8 mouse cellular contexts compared by ENCODE assay signal in genomic region chr14:8213803-8214224, GRCm38 (mm10). TPM values are rescaled to one million over a fixed set of nuclear protein-coding genes. Genes with fewer than 3 reads are reported as not detected.
DNase-seq lines count a peak whose midpoint lies in the region; ATAC-seq and TF ChIP-seq lines count a peak whose summit lies in the region.

TSS of gene Kctd6 (plus strand) at chr14:8214140.

- H3K27ac ChIP-seq in heart, embryonic 12.5 days (ENCODE audit: poor library complexity, severe bottlenecking) = peak within 1 kb of the TSS; percentile 92
- H3K27ac ChIP-seq in kidney, postnatal 0 days = peak within 1 kb of the TSS; percentile 97
- H3K27ac ChIP-seq in liver, embryonic 11.5 days (ENCODE audit: low read depth, low read length) = peak within 1 kb of the TSS; percentile 94
- peak within 1 kb of the TSS; percentile 63 for H3K27ac ChIP-seq in stomach, embryonic 14.5 days (ENCODE audit: low read length)

- H3K4me1 ChIP-seq in heart, embryonic 12.5 days (replicated peaks) = peaks cover 28% of the 10 kb centered on the region
- peaks cover 9% of the 10 kb centered on the region; the same call in 1 of the 2 replicates for H3K4me1 ChIP-seq in kidney, postnatal 0 days (replicated peaks; ENCODE audit: insufficient read depth, low read length)
- peaks cover 8% of the 10 kb centered on the region; the same call in 1 of the 2 replicates for H3K4me1 ChIP-seq in liver, embryonic 11.5 days (replicated peaks; ENCODE audit: control insufficient read depth, insufficient read depth, low read length)
- H3K4me1 ChIP-seq in stomach, embryonic 14.5 days (ENCODE audit: control insufficient read depth, insufficient read depth, low read length) = 0 out of 2 replicates have a peak, but pooled peaks cover 4% of the 10 kb centered on the region

- 3% methylated on average over 45 of the region's 49 CpGs for WGBS in heart, embryonic 12.5 days
- WGBS in kidney, postnatal 0 days = under 1% methylated on average over 46 of the region's 49 CpGs
- WGBS in liver, embryonic 11.5 days = 0% methylated on average over 33 of the region's 49 CpGs
- 0% methylated on average over 35 of the region's 49 CpGs for WGBS in stomach, embryonic 14.5 days

- peak within 1 kb of the TSS; percentile 74 for H3K4me3 ChIP-seq in heart, embryonic 12.5 days
- peak within 1 kb of the TSS; percentile 80 for H3K4me3 ChIP-seq in kidney, postnatal 0 days (replicated peaks; ENCODE audit: low read depth, low read length)
- H3K4me3 ChIP-seq in liver, embryonic 11.5 days (ENCODE audit: low read depth, low read length) = peak within 1 kb of the TSS; percentile 79
- H3K4me3 ChIP-seq in stomach, embryonic 14.5 days (ENCODE audit: low read depth, low read length) = peak within 1 kb of the TSS; percentile 70

- no peaks in the 10 kb centered on the region for H3K36me3 ChIP-seq in heart, embryonic 12.5 days
- H3K36me3 ChIP-seq in kidney, postnatal 0 days (ENCODE audit: insufficient read depth, low read length) = no peaks in the 10 kb centered on the region
- H3K36me3 ChIP-seq in liver, embryonic 11.5 days (ENCODE audit: control insufficient read depth, insufficient read depth, low read length) = no peaks in the 10 kb centered on the region
- no peaks in the 10 kb centered on the region for H3K36me3 ChIP-seq in stomach, embryonic 14.5 days (ENCODE audit: control insufficient read depth, insufficient read depth, low read length)

- peak within 1 kb of the TSS; percentile 89 for H3K9ac ChIP-seq in heart, embryonic 12.5 days
- H3K9ac ChIP-seq in kidney, postnatal 0 days (ENCODE audit: low read depth, low read length) = peak within 1 kb of the TSS; percentile 91
- H3K9ac ChIP-seq in liver, embryonic 11.5 days (ENCODE audit: low read depth, low read length) = peak within 1 kb of the TSS; percentile 92
- peak within 1 kb of the TSS; percentile 80 for H3K9ac ChIP-seq in stomach, embryonic 14.5 days (replicated peaks; ENCODE audit: low read depth, low read length)

- H3K27me3 ChIP-seq in heart, embryonic 12.5 days (replicated peaks) = no peaks in the 10 kb centered on the region; the same call in 1 of the 2 replicates
- no peaks in the 10 kb centered on the region for H3K27me3 ChIP-seq in kidney, postnatal 0 days (ENCODE audit: insufficient read depth, low read length)
- no peaks in the 10 kb centered on the region; the same call in 1 of the 2 replicates for H3K27me3 ChIP-seq in liver, embryonic 11.5 days (replicated peaks; ENCODE audit: control insufficient read depth, insufficient read depth, low read length)
- H3K27me3 ChIP-seq in stomach, embryonic 14.5 days (ENCODE audit: control insufficient read depth, insufficient read depth, low read length) = no peaks in the 10 kb centered on the region

- ATAC-seq in erythroid progenitor cell, adult 5-6 weeks (replicated peaks; ENCODE audit: low FRiP score, poor library complexity, severe bottlenecking) = peak; percentile 97
- ATAC-seq in heart, embryonic 12.5 days (ENCODE audit: insufficient number of reproducible peaks, low FRiP score) = peak; percentile 99
- ATAC-seq in kidney, postnatal 0 days (replicated peaks; ENCODE audit: low FRiP score, low read depth) = peak; percentile 96
- ATAC-seq in liver, embryonic 11.5 days (replicated peaks; ENCODE audit: low FRiP score) = peak; percentile 96
- peak; percentile 98 for ATAC-seq in stomach, embryonic 14.5 days (ENCODE audit: insufficient number of reproducible peaks, insufficient read depth, low FRiP score, low read depth)

- DNase-seq in CD4-positive helper T cell, adult 2 months (ENCODE audit: low read depth, low spot score) = peak; percentile 95
- DNase-seq in brain, embryonic 18.5 days (ENCODE audit: low read depth, low spot score) = peak; percentile 85
- peak; percentile 99 for DNase-seq in kidney, postnatal 0 days (ENCODE audit: low spot score)
- DNase-seq in liver, embryonic 11.5 days (ENCODE audit: low spot score) = peak; percentile 99
- peak; percentile 96 for DNase-seq in naive thymus-derived CD4-positive, alpha-beta T cell, adult 2 months (ENCODE audit: low read depth)

- peak within 1 kb of the TSS; percentile 93 for H3K4me2 ChIP-seq in heart, embryonic 12.5 days
- H3K4me2 ChIP-seq in kidney, postnatal 0 days (ENCODE audit: low read length) = peak within 1 kb of the TSS; percentile 90
- H3K4me2 ChIP-seq in liver, embryonic 11.5 days = peak within 1 kb of the TSS; percentile 94
- H3K4me2 ChIP-seq in stomach, embryonic 14.5 days (replicated peaks; ENCODE audit: low read depth, low read length) = peak within 1 kb of the TSS; percentile 90

- TF ChIP-seq CTCF in kidney, postnatal 0 days (IDR thresholded peaks at IDR 0.05; ENCODE audit: low read depth) = peak; percentile 71

- H3K9me3 ChIP-seq in heart, embryonic 12.5 days (replicated peaks) = no peaks in the 10 kb centered on the region
- no peaks in the 10 kb centered on the region for H3K9me3 ChIP-seq in kidney, postnatal 0 days (replicated peaks; ENCODE audit: low read length)
- no peaks in the 10 kb centered on the region for H3K9me3 ChIP-seq in liver, embryonic 11.5 days (ENCODE audit: control insufficient read depth, low read length)
- H3K9me3 ChIP-seq in stomach, embryonic 14.5 days (ENCODE audit: control insufficient read depth, low read depth, low read length) = no peaks in the 10 kb centered on the region

RNA-seq across cellular contexts. Expression of gene Kctd6, which starts in this region (rescaled TPM):
- 2.5 and 8.8 TPM in 2 replicates for total RNA-seq in erythroid progenitor cell, adult 5-6 weeks (2015; ENCODE audit: low replicate concordance)
- total RNA-seq in erythroid progenitor cell, adult 5-6 weeks (2017; ENCODE audit: low replicate concordance) = 4.7 and 5.8 TPM in 2 replicates
- 10.9 and 11.5 TPM in 2 replicates for polyA plus RNA-seq in heart, embryonic 12.5 days (2016; fragmentation: Nextera tagmentation; extraction: Ambion mirVana)
- 30.2 and 34.1 TPM in 2 replicates for polyA plus RNA-seq in kidney, postnatal 0 days (2015; fragmentation: Nextera tagmentation; extraction: Ambion mirVana)
- polyA plus RNA-seq in liver, embryonic 11.5 days (2014; fragmentation: Nextera tagmentation; extraction: Ambion mirVana) = 9.0 and 10.6 TPM in 2 replicates
- polyA plus RNA-seq in stomach, embryonic 14.5 days (2014; fragmentation: Nextera tagmentation; extraction: Ambion mirVana) = 4.8 and 7.1 TPM in 2 replicates

Comparison
In these comparisons a context has a peak if more than half of its experiments do, and no peak if none do; other contexts are left out.
1. Peak in every context shown above with its lines: DNase-seq, ATAC-seq, H3K4me3 ChIP-seq and H3K27ac ChIP-seq.